Mouse (Mus musculus): Measurements from ENCODE around the gene Ldlrad3. TPM values are rescaled to one million over a fixed set of nuclear protein-coding genes. Genes with fewer than 3 reads are reported as not detected.

The Ldlrad3 gene
- total RNA-seq, 1 experiment from 2014 or later: 10.2 TPM

- ATAC-seq (replicated peaks in 1 of 2; ENCODE audit: insufficient read depth in 1 of 2, low FRiP score in 2 of 2, low TSS enrichment in 1 of 2, low read depth in 1 of 2, poor library complexity in 2 of 2, severe bottlenecking in 2 of 2): peak in 1 of 2 experiments; percentile 46; a peak in 1 of 4 replicates
These were observed 8.1 kb upstream of the Ldlrad3 start for GRCm38 (mm10) chr2:102194247-102194646.

GRCm38 (mm10) chr2:102192943-102193820, 7.0 kb upstream of the Ldlrad3 start:
- ATAC-seq (replicated peaks in 1 of 2; ENCODE audit: insufficient read depth in 1 of 2, low FRiP score in 2 of 2, low TSS enrichment in 1 of 2, low read depth in 1 of 2, poor library complexity in 2 of 2, severe bottlenecking in 2 of 2): no peak

DNA sequence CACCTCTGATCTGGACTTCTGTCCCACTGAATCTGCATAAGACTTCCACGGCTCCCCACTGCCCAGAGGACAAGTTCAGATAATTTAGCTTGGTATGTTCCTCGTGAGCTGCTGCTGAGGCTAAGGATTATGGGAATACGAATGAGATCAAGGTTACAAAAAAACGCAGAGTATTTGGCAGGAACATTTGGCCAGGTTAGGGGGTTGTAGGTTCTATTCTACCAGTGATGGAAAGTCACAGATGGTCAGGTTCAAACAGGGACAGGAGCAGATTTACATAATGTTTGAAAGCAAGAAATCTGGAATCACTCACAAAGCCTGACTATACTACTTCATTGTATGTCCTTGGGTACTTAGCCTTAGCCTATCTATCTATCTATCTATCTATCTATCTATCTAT, 5.6 kb upstream of the Ldlrad3 start:
- no peak for ATAC-seq (replicated peaks in 1 of 2; ENCODE audit: insufficient read depth in 1 of 2, low FRiP score in 2 of 2, low TSS enrichment in 1 of 2, low read depth in 1 of 2, poor library complexity in 2 of 2, severe bottlenecking in 2 of 2)

DNA sequence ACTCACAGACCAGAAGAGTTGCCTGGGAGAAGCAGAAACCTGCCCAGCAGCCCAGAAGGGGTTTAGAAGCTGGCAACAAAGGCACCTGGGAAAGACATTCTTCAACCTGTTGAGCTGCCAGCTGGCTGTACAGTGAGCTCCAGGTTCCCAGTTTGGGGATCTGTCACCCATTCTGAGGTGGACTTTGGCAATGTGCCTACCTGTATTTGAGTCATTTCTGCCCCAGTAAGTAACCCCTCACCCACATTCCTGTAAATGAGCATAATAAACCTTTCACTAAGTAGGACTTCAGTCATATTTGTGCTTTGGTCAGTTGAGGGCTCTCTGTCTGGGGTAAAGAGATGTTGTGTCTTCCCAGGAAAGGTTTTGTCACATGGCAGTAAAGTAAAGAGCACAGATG, 4.8 kb upstream of the Ldlrad3 start:
- ATAC-seq (replicated peaks in 1 of 2; ENCODE audit: insufficient read depth in 1 of 2, low FRiP score in 2 of 2, low TSS enrichment in 1 of 2, low read depth in 1 of 2, poor library complexity in 2 of 2, severe bottlenecking in 2 of 2): no peak

GRCm38 (mm10) chr2:102185069-102185950, 875 bp downstream of the Ldlrad3 start:
- no peak for ATAC-seq (replicated peaks in 1 of 2; ENCODE audit: insufficient read depth in 1 of 2, low FRiP score in 2 of 2, low TSS enrichment in 1 of 2, low read depth in 1 of 2, poor library complexity in 2 of 2, severe bottlenecking in 2 of 2)

- ATAC-seq (replicated peaks in 1 of 2; ENCODE audit: insufficient read depth in 1 of 2, low FRiP score in 2 of 2, low TSS enrichment in 1 of 2, low read depth in 1 of 2, poor library complexity in 2 of 2, severe bottlenecking in 2 of 2): no peak
These were observed 2.3 kb downstream of the Ldlrad3 start for GRCm38 (mm10) chr2:102183720-102184480.

DNA sequence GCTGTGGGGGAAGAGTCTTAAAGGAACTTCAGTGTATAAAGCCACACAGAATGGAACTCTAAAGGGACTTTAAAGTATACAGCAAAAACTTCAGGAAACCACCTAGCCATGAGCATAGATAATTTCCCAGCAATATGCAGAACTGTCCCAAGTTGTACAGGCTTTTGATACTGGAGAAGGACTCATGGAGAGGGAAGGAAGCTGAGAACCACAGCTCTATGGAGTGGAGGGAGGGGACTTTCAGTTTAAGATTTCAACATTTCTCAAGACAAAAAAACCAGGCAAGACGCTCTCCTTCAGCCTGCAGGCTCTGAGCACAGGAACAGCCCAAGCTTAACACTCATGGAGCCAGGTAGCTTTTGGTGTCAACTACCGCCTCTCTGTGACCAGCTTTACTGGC, 4.7 kb downstream of the Ldlrad3 start:
- ATAC-seq (replicated peaks in 1 of 2; ENCODE audit: insufficient read depth in 1 of 2, low FRiP score in 2 of 2, low TSS enrichment in 1 of 2, low read depth in 1 of 2, poor library complexity in 2 of 2, severe bottlenecking in 2 of 2): peak; percentile 30 to 38; a peak in 2 of 4 replicates

- ATAC-seq (replicated peaks in 1 of 2; ENCODE audit: insufficient read depth in 1 of 2, low FRiP score in 2 of 2, low TSS enrichment in 1 of 2, low read depth in 1 of 2, poor library complexity in 2 of 2, severe bottlenecking in 2 of 2): no peak
These were observed 9.8 kb downstream of the Ldlrad3 start for GRCm38 (mm10) chr2:102176434-102176772.

DNA sequence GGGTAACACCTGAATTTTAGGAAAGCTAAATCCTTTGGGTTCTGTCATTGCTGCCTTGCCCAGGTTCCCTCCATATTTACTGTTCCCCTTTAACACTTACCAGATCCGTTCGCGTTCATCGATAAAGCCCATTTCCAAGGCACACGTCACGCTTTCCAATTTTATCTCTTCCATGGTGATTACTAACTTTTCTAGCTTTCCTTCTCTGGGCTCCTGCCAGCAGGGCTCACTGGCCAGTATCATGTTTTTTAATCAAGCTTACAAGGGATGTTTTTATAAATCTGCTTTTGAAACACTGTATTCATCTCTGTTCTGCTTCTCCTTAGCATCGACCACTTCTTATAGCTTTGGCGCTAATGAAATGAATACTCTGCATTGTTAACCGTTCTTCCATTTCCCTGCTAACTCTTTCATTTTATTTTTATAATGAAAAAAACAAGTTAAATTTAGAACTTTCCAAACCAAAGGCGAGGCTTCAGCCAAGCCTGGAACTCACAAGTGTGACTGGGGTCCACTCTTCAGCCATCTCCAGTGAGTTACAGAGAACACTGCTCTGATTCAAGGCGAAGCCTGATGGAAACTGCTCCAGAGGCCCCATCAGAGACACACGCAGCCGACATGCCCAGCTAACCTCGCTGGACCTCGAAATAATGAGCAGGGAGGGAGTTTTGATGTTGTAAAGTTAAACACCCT, 10.3 kb downstream of the Ldlrad3 start:
- ATAC-seq (replicated peaks in 1 of 2; ENCODE audit: insufficient read depth in 1 of 2, low FRiP score in 2 of 2, low TSS enrichment in 1 of 2, low read depth in 1 of 2, poor library complexity in 2 of 2, severe bottlenecking in 2 of 2): no peak

DNA sequence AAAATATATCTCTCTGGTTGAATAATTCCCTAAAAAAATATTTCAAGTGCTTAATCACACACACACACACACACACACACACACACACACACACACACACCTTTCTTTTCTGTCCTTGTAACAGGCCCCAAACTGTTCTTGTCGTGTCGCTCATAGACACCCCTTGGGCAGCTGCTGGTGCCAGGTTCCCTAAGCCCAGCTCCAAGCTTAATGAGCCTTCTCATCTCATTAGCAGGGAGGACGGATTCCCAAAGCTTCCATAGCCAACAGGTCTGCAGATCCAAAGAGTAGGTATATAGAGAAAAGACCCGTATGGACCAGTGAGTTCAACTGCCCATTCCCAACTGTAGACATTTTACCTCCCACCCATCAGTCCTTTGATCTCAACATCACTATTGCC, 13.7 kb downstream of the Ldlrad3 start:
- ATAC-seq (replicated peaks in 1 of 2; ENCODE audit: insufficient read depth in 1 of 2, low FRiP score in 2 of 2, low TSS enrichment in 1 of 2, low read depth in 1 of 2, poor library complexity in 2 of 2, severe bottlenecking in 2 of 2): no peak

- peak; percentile 28 to 29; a peak in 2 of 4 replicates for ATAC-seq (replicated peaks in 1 of 2; ENCODE audit: insufficient read depth in 1 of 2, low FRiP score in 2 of 2, low TSS enrichment in 1 of 2, low read depth in 1 of 2, poor library complexity in 2 of 2, severe bottlenecking in 2 of 2)
These were observed 19.4 kb downstream of the Ldlrad3 start for GRCm38 (mm10) chr2:102166550-102167325.

DNA sequence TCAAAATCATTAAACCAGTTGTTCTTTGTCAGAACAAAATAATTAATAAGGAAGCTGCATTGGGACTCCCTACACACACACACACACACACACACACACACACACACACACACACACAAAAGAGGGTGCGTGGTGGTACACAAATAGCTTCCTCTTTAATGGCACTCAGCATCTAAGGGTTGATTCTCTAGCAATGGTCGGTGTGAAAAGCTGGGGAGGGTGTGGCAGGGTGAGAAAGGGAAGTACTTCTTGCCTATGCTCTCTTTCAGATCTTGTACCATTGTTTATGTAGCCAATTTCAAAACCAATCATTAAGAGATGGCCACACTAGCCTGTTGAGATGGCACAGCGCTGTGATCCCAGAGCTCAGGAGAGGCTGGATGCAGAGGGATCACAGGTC, 23.1 kb downstream of the Ldlrad3 start:
- ATAC-seq (replicated peaks in 1 of 2; ENCODE audit: insufficient read depth in 1 of 2, low FRiP score in 2 of 2, low TSS enrichment in 1 of 2, low read depth in 1 of 2, poor library complexity in 2 of 2, severe bottlenecking in 2 of 2): peak; percentile 68 to 74; a peak in 3 of 4 replicates

GRCm38 (mm10) chr2:102157555-102157954, 28.6 kb downstream of the Ldlrad3 start:
- ATAC-seq (replicated peaks in 1 of 2; ENCODE audit: insufficient read depth in 1 of 2, low FRiP score in 2 of 2, low TSS enrichment in 1 of 2, low read depth in 1 of 2, poor library complexity in 2 of 2, severe bottlenecking in 2 of 2): no peak

DNA sequence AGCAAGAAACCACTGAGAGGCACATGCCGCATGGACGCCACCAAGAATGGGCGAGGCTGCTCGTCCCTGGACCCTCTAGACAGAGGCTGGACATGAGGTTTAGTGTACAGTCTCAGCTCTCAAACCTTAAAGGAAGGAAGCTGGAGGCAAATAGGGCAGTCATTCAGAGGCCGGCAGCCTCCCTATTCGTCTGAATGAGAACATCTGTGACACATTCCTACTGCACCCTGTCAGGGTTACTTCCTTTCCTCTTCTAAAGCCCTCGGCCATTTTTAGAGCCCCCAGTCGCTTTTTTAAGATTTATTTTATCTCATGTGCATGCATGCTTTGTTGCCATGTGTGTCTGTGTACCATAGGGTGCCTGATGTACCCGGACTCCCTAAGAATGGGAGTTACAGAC, 29.2 kb downstream of the Ldlrad3 start:
- no peak for ATAC-seq (replicated peaks in 1 of 2; ENCODE audit: insufficient read depth in 1 of 2, low FRiP score in 2 of 2, low TSS enrichment in 1 of 2, low read depth in 1 of 2, poor library complexity in 2 of 2, severe bottlenecking in 2 of 2)

DNA sequence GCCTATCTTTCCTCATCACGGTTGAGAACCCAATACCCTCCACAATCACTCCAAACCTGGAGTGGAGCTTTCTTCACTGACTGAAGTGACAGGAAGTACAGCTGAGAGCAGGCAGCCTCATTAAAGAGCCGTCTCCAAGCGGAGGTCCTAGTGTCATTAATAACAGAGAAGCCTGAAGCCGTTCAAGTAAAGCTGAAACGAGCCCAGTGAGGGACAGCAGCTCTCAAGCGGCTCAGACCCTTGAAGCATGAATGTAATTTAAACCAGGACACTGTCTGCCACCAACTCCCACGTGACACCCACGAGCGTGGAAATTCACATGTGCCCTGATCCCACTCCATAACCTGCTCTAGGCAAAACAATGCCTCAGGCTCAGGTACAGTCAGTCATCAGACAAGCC, 29.7 kb downstream of the Ldlrad3 start:
- no peak for ATAC-seq (replicated peaks in 1 of 2; ENCODE audit: insufficient read depth in 1 of 2, low FRiP score in 2 of 2, low TSS enrichment in 1 of 2, low read depth in 1 of 2, poor library complexity in 2 of 2, severe bottlenecking in 2 of 2)

- ATAC-seq (replicated peaks in 1 of 2; ENCODE audit: insufficient read depth in 1 of 2, low FRiP score in 2 of 2, low TSS enrichment in 1 of 2, low read depth in 1 of 2, poor library complexity in 2 of 2, severe bottlenecking in 2 of 2): no peak
These were observed 30.7 kb downstream of the Ldlrad3 start for GRCm38 (mm10) chr2:102155306-102156015.
